Mouse (Mus musculus): ENCODE results near the gene Alpk1. TPM values are rescaled to one million over a fixed set of nuclear protein-coding genes. Genes with fewer than 3 reads are reported as not detected.

Gene Alpk1
- polyA plus RNA-seq, 1 experiment from 2014 or later = 0.37 TPM

GRCm38 (mm10) chr3:127728046-127728445, 52.3 kb downstream of the Alpk1 start:
- no peak for ATAC-seq (ENCODE audit: insufficient number of reproducible peaks, low FRiP score, low TSS enrichment, low read depth)
- H3K27me3 ChIP-seq (ENCODE audit: control insufficient read depth, insufficient read depth, low read length) = no peaks in the 10 kb centered on the region
- H3K27ac ChIP-seq (replicated peaks; ENCODE audit: low read depth, low read length) = no peak overlapping the region

DNA sequence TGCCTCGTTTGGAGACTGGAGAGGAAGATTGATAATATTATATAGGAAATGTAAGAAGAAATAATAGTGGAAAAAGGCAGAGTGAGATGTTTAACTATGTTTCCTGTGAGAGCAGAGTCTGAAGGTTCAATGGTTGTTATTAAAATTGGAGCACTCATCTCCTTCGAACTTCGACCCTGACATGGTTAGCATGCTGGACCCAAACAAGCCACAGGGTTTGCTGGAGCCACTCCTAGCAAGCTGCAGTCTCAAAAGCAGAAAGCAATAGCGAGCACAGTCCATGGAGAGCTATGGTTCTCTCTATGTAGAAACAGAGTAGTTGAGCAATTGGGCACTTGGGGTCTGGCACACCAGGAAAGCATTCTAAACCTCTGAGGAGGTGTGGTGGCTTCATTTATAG, 59.4 kb downstream of the Alpk1 start:
- no peaks in the 10 kb centered on the region for H3K36me3 ChIP-seq (ENCODE audit: control insufficient read depth, insufficient read depth, low read length)
- H3K4me1 ChIP-seq (ENCODE audit: control insufficient read depth, insufficient read depth, low read length) = peaks cover 2% of the 10 kb centered on the region; the same call in 1 of the 2 replicates
- no peak overlapping the region for H3K4me2 ChIP-seq (ENCODE audit: low read depth, severe bottlenecking)
- no peak overlapping the region for H3K4me3 ChIP-seq (ENCODE audit: low read depth, low read length)
- no peaks in the 10 kb centered on the region for H3K9me3 ChIP-seq (ENCODE audit: control insufficient read depth, low read length)
- H3K27ac ChIP-seq (replicated peaks; ENCODE audit: low read depth, low read length) = no peak overlapping the region
- no peaks in the 10 kb centered on the region for H3K27me3 ChIP-seq (ENCODE audit: control insufficient read depth, insufficient read depth, low read length)
- H3K9ac ChIP-seq (ENCODE audit: low read length) = no peak overlapping the region
- WGBS = 79% methylated on average over 4 of the region's 4 CpGs
- no peak for DNase-seq (ENCODE audit: low spot score)
- ATAC-seq (ENCODE audit: insufficient number of reproducible peaks, low FRiP score, low TSS enrichment, low read depth) = no peak

More at GRCm38 (mm10) chr3:127728046-127728445, 52.3 kb downstream of the Alpk1 start:
- Histone ChIP-seq H3K4me1 (ENCODE audit: control insufficient read depth, insufficient read depth, low read length) (no peaks in the 10 kb centered on the region), H3K9ac (ENCODE audit: low read length) (no peak overlapping the region), H3K36me3 (ENCODE audit: control insufficient read depth, insufficient read depth, low read length) (no peaks in the 10 kb centered on the region), H3K9me3 (ENCODE audit: control insufficient read depth, low read length) (no peaks in the 10 kb centered on the region), H3K4me2 (ENCODE audit: low read depth, severe bottlenecking) (no peak overlapping the region), H3K4me3 (ENCODE audit: low read depth, low read length) (no peak overlapping the region)
- WGBS = 79% methylated on average over 9 of the region's 9 CpGs
- no peak for DNase-seq (ENCODE audit: low spot score)

GRCm38 (mm10) chr3:127720050-127720449, 60.3 kb downstream of the Alpk1 start:
- WGBS = 72% methylated on average over 6 of the region's 6 CpGs
- ATAC-seq (ENCODE audit: insufficient number of reproducible peaks, low FRiP score, low TSS enrichment, low read depth) (no peak), DNase-seq (ENCODE audit: low spot score) (no peak)
- Histone ChIP-seq H3K27me3 (ENCODE audit: control insufficient read depth, insufficient read depth, low read length) (no peaks in the 10 kb centered on the region), H3K36me3 (ENCODE audit: control insufficient read depth, insufficient read depth, low read length) (no peaks in the 10 kb centered on the region), H3K9ac (ENCODE audit: low read length) (no peak overlapping the region), H3K27ac (replicated peaks; ENCODE audit: low read depth, low read length) (no peak overlapping the region), H3K4me3 (ENCODE audit: low read depth, low read length) (no peak overlapping the region), H3K4me1 (ENCODE audit: control insufficient read depth, insufficient read depth, low read length) (peaks cover 2% of the 10 kb centered on the region; the same call in 1 of the 2 replicates), H3K9me3 (ENCODE audit: control insufficient read depth, low read length) (no peaks in the 10 kb centered on the region), H3K4me2 (ENCODE audit: low read depth, severe bottlenecking) (no peak overlapping the region)

DNA sequence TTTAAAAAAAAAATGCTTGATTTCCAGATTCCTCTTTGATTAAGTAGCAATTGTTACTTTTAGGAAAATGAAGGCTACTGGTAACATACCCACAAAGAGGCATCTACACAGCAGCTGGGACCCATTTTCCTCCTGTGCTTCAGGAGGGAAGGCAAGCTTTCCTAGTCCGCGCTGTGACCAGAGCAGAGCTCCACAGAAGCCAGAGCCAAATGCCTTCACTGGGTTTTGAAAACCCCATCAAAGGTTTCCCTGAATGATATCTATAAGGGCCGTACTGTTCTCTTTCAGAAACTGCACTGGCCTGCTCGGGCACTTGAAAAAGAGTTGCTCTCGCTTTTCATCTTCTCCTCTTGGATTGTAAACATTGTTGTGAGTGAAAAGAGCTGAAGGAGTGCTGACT, 60.7 kb downstream of the Alpk1 start:
- no peak for DNase-seq (ENCODE audit: low spot score)
- H3K9ac ChIP-seq (ENCODE audit: low read length) = no peak overlapping the region
- no peaks in the 10 kb centered on the region for H3K36me3 ChIP-seq (ENCODE audit: control insufficient read depth, insufficient read depth, low read length)
- H3K4me1 ChIP-seq (ENCODE audit: control insufficient read depth, insufficient read depth, low read length) = peaks cover 2% of the 10 kb centered on the region; the same call in 1 of the 2 replicates
- H3K4me2 ChIP-seq (ENCODE audit: low read depth, severe bottlenecking) = no peak overlapping the region
- no peaks in the 10 kb centered on the region for H3K9me3 ChIP-seq (ENCODE audit: control insufficient read depth, low read length)
- no peak for ATAC-seq (ENCODE audit: insufficient number of reproducible peaks, low FRiP score, low TSS enrichment, low read depth)
- no peaks in the 10 kb centered on the region for H3K27me3 ChIP-seq (ENCODE audit: control insufficient read depth, insufficient read depth, low read length)
- no peak overlapping the region for H3K4me3 ChIP-seq (ENCODE audit: low read depth, low read length)
- WGBS = 67% methylated on average over 5 of the region's 5 CpGs
- no peak overlapping the region for H3K27ac ChIP-seq (replicated peaks; ENCODE audit: low read depth, low read length)

DNA sequence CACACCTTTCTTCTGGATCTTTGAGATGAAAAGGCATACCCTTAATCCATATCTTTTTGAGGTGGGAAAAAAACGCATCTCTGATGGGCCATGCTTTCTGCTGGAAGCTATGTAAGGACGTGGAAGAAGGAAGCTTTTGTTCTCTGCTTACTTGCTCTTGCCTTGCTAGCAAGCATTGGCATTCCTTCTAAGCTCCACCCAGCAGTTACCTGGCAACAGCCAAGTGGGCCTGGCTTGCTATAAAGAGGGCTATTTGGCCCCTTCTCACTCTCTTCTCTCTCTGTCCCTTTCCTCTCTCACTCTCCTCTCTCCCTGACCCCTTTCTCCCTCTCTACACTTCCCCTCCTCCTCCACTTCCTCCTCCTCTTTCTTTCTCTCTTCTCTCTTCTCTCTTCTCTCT, 63.6 kb downstream of the Alpk1 start:
- H3K4me3 ChIP-seq (ENCODE audit: low read depth, low read length) = no peak overlapping the region
- no peaks in the 10 kb centered on the region for H3K27me3 ChIP-seq (ENCODE audit: control insufficient read depth, insufficient read depth, low read length)
- 0 out of 2 replicates have a peak, but pooled peaks have one; percentile 60 for ATAC-seq (ENCODE audit: insufficient number of reproducible peaks, low FRiP score, low TSS enrichment, low read depth)
- H3K9ac ChIP-seq (ENCODE audit: low read length) = no peak overlapping the region
- H3K9me3 ChIP-seq (ENCODE audit: control insufficient read depth, low read length) = no peaks in the 10 kb centered on the region
- H3K36me3 ChIP-seq (ENCODE audit: control insufficient read depth, insufficient read depth, low read length) = no peaks in the 10 kb centered on the region
- no peak for DNase-seq (ENCODE audit: low spot score)
- WGBS = 19% methylated on average over 2 of the region's 2 CpGs
- H3K27ac ChIP-seq (replicated peaks; ENCODE audit: low read depth, low read length) = no peak overlapping the region
- H3K4me2 ChIP-seq (ENCODE audit: low read depth, severe bottlenecking) = no peak overlapping the region
- H3K4me1 ChIP-seq (ENCODE audit: control insufficient read depth, insufficient read depth, low read length) = peaks cover 2% of the 10 kb centered on the region; the same call in 1 of the 2 replicates

DNA sequence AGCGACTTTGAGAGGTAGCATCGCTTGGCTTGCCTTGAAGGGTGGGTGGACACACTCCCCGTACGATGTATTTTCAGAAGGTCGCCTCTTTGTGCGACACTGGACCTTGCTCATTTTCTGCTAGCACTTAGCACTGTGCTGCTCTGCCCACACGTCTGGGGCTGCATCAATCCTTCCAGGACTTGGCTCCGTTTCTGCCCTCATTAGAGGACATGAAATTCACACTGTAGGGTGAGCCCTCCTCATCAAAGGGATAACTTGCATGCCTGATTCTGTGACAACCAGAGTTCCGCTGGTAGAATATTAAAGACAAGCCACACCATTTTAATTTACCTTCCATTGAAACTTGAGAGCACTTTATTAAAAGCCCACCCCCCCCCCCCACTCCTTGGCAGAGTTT, 67.2 kb downstream of the Alpk1 start:
- H3K9ac ChIP-seq (ENCODE audit: low read length) = no peak overlapping the region
- DNase-seq (ENCODE audit: low spot score) (no peak), ATAC-seq (ENCODE audit: insufficient number of reproducible peaks, low FRiP score, low TSS enrichment, low read depth) (no peak)
- H3K36me3 ChIP-seq (ENCODE audit: control insufficient read depth, insufficient read depth, low read length) = no peaks in the 10 kb centered on the region
- no peak overlapping the region for H3K4me3 ChIP-seq (ENCODE audit: low read depth, low read length)
- no peaks in the 10 kb centered on the region for H3K9me3 ChIP-seq (ENCODE audit: control insufficient read depth, low read length)
- H3K4me2 ChIP-seq (ENCODE audit: low read depth, severe bottlenecking) = no peak overlapping the region
- H3K4me1 ChIP-seq (ENCODE audit: control insufficient read depth, insufficient read depth, low read length) = no peaks in the 10 kb centered on the region
- no peak overlapping the region for H3K27ac ChIP-seq (replicated peaks; ENCODE audit: low read depth, low read length)
- H3K27me3 ChIP-seq (ENCODE audit: control insufficient read depth, insufficient read depth, low read length) = no peaks in the 10 kb centered on the region
- WGBS = 39% methylated on average over 9 of the region's 9 CpGs

DNA sequence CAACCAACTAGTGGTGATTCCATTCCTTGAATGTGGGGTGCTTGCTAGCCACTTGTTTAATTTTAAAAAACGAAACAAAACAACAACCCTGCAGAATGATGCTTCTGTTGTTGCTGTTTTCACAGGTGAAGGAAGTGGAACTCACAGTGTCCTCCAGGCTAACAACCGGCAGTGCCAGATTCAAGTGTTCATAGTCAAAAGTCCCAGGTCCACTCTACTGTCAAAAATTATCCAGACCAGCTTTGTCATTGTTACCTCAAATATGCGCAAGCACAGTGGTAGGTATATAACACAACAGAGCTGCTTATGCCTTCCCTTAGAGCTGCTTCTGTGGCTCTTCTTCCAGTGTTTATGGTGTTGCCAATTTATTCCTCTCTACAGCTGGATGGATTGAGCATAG, 68.8 kb downstream of the Alpk1 start:
- ATAC-seq (ENCODE audit: insufficient number of reproducible peaks, low FRiP score, low TSS enrichment, low read depth) (no peak), DNase-seq (ENCODE audit: low spot score) (no peak)
- Histone ChIP-seq H3K36me3 (ENCODE audit: control insufficient read depth, insufficient read depth, low read length) (no peaks in the 10 kb centered on the region), H3K27me3 (ENCODE audit: control insufficient read depth, insufficient read depth, low read length) (no peaks in the 10 kb centered on the region), H3K27ac (replicated peaks; ENCODE audit: low read depth, low read length) (no peak overlapping the region), H3K4me3 (ENCODE audit: low read depth, low read length) (no peak overlapping the region), H3K4me1 (ENCODE audit: control insufficient read depth, insufficient read depth, low read length) (no peaks in the 10 kb centered on the region), H3K9me3 (ENCODE audit: control insufficient read depth, low read length) (no peaks in the 10 kb centered on the region), H3K4me2 (ENCODE audit: low read depth, severe bottlenecking) (no peak overlapping the region), H3K9ac (ENCODE audit: low read length) (no peak overlapping the region)
- WGBS = 90% methylated on average over 3 of the region's 3 CpGs

- 77% methylated on average over 5 of the region's 5 CpGs for WGBS
- H3K4me3 ChIP-seq (ENCODE audit: low read depth, low read length) = no peak overlapping the region
- H3K4me1 ChIP-seq (ENCODE audit: control insufficient read depth, insufficient read depth, low read length) = peaks cover 2% of the 10 kb centered on the region; the same call in 1 of the 2 replicates
These were observed 73.2 kb downstream of the Alpk1 start for GRCm38 (mm10) chr3:127707089-127707485.

DNA sequence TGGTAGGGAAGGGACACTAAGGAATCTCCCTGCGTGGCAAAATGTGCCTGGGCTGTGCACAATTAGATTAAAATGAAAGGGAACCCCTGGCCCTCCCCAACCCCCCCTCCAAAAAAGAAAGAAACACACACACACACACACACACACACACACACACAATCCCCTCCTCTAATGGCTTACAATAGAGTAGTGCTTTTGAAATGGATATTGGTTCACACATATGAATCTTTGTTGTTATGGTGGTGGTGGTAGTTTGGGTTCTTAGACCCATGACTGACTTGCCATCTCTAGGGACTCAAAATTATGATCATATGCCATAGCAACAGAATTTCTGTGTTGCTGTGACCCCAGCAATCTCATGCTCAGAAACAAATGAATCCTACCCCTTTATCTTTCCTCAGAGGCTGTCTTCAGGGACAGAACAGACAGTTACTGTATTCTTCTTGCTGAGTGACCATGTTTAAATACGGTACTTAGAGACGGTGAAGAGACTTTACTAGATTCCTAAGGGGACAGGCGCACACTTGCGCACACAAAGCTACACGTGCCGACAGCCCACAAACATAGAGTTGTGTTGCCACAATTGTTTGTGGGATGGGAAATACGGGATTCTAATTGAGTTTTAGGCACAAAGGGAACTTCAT, 73.8 kb downstream of the Alpk1 start:
- no peak overlapping the region for H3K4me3 ChIP-seq (ENCODE audit: low read depth, low read length)
- DNase-seq (ENCODE audit: low spot score) = no peak
- peak overlapping the region; percentile 40 for H3K4me2 ChIP-seq (ENCODE audit: low read depth, severe bottlenecking)
- no peak overlapping the region for H3K9ac ChIP-seq (ENCODE audit: low read length)
- H3K27ac ChIP-seq (replicated peaks; ENCODE audit: low read depth, low read length) = no peak overlapping the region
- no peaks in the 10 kb centered on the region for H3K9me3 ChIP-seq (ENCODE audit: control insufficient read depth, low read length)
- WGBS = 74% methylated on average over 8 of the region's 8 CpGs
- no peaks in the 10 kb centered on the region for H3K36me3 ChIP-seq (ENCODE audit: control insufficient read depth, insufficient read depth, low read length)
- 0 out of 2 replicates have a peak, but pooled peaks cover 3% of the 10 kb centered on the region for H3K27me3 ChIP-seq (ENCODE audit: control insufficient read depth, insufficient read depth, low read length)
- no peak for ATAC-seq (ENCODE audit: insufficient number of reproducible peaks, low FRiP score, low TSS enrichment, low read depth)
- peaks cover 2% of the 10 kb centered on the region; the same call in 1 of the 2 replicates for H3K4me1 ChIP-seq (ENCODE audit: control insufficient read depth, insufficient read depth, low read length)

More at GRCm38 (mm10) chr3:127707089-127707485, 73.2 kb downstream of the Alpk1 start:
- no peak overlapping the region for H3K27ac ChIP-seq (replicated peaks; ENCODE audit: low read depth, low read length)
- no peak overlapping the region for H3K9ac ChIP-seq (ENCODE audit: low read length)
- DNase-seq (ENCODE audit: low spot score) (no peak), ATAC-seq (ENCODE audit: insufficient number of reproducible peaks, low FRiP score, low TSS enrichment, low read depth) (no peak)
- no peak overlapping the region for H3K4me2 ChIP-seq (ENCODE audit: low read depth, severe bottlenecking)
- H3K27me3 ChIP-seq (ENCODE audit: control insufficient read depth, insufficient read depth, low read length) = 0 out of 2 replicates have a peak, but pooled peaks cover 3% of the 10 kb centered on the region
- no peaks in the 10 kb centered on the region for H3K36me3 ChIP-seq (ENCODE audit: control insufficient read depth, insufficient read depth, low read length)
- H3K9me3 ChIP-seq (ENCODE audit: control insufficient read depth, low read length) = no peaks in the 10 kb centered on the region

Data from limb, embryonic 11.5 days (tissue).